Mouse (Mus musculus) naive thymus-derived CD4-positive, alpha-beta T cell, adult 2 months (primary cell): ENCODE measurements around the gene Pmpca.
"Not testable (repeated sequence)": the region's sequence is repeated elsewhere in the genome, so short reads cannot be mapped to it uniquely, and the experiment has no call there.

Source experiments
- DNase-seq: peaks from one replicate; pipeline ENCODE4 v3.0.0-alpha.2; 2011; ENCODE audit warnings: low read depth

Pmpca gene

GRCm38 (mm10) chr2:26368572-26368971, 20.6 kb upstream of the Pmpca start:
- no peak for DNase-seq

- no peak for DNase-seq
Observed at GRCm38 (mm10) chr2:26372396-26372795, 16.7 kb upstream of the Pmpca start.

GRCm38 (mm10) chr2:26380131-26380771, 8.9 kb upstream of the Pmpca start, which contains the start of gene Snapc4:
Gene Snapc4, minus strand, starts transcription at chr2:26380653.
- peak; percentile 87 for DNase-seq

GRCm38 (mm10) chr2:26380871-26381270, 8.3 kb upstream of the Pmpca start:
- not testable (repeated sequence) for DNase-seq

- no peak for DNase-seq
Observed at GRCm38 (mm10) chr2:26387713-26388112, 1.4 kb upstream of the Pmpca start.

- DNase-seq, result no peak
Observed at GRCm38 (mm10) chr2:26388682-26389153, 421 bp upstream of the Pmpca start.

GRCm38 (mm10) chr2:26390954-26391353, 1.8 kb downstream of the Pmpca start:
- DNase-seq, result no peak

GRCm38 (mm10) chr2:26391617-26392016, 2.5 kb downstream of the Pmpca start:
- DNase-seq, result no peak

GRCm38 (mm10) chr2:26398978-26399377, 9.8 kb downstream of the Pmpca start:
- DNase-seq, result no peak

- DNase-seq, result no peak
Observed at GRCm38 (mm10) chr2:26399647-26400046, 10.5 kb downstream of the Pmpca start.

GRCm38 (mm10) chr2:26400296-26400695, 11.2 kb downstream of the Pmpca start:
- DNase-seq, result no peak

GRCm38 (mm10) chr2:26401023-26401422, 11.9 kb downstream of the Pmpca start:
- DNase-seq, result no peak

GRCm38 (mm10) chr2:26402265-26402664, 13.1 kb downstream of the Pmpca start:
- no peak for DNase-seq

- DNase-seq, result no peak
Observed at GRCm38 (mm10) chr2:26403306-26403705, 14.2 kb downstream of the Pmpca start.

- DNase-seq, result peak; percentile 94
Observed at GRCm38 (mm10) chr2:26408515-26409356, 19.6 kb downstream of the Pmpca start, which contains the start of gene Inpp5e. Gene Inpp5e, minus strand, starts transcription at chr2:26409203.

- DNase-seq, result no peak
Observed at GRCm38 (mm10) chr2:26409362-26409761, 20.2 kb downstream of the Pmpca start.

GRCm38 (mm10) chr2:26410091-26410490, 21.0 kb downstream of the Pmpca start:
- no peak for DNase-seq

GRCm38 (mm10) chr2:26410931-26411411, 21.8 kb downstream of the Pmpca start:
- DNase-seq, result no peak

GRCm38 (mm10) chr2:26417066-26417465, 27.9 kb downstream of the Pmpca start:
- DNase-seq, result no peak

GRCm38 (mm10) chr2:26418120-26418519, 29.0 kb downstream of the Pmpca start:
- no peak for DNase-seq

- DNase-seq, result no peak
Observed at GRCm38 (mm10) chr2:26421969-26422368, 32.8 kb downstream of the Pmpca start.

- no peak for DNase-seq
Observed at GRCm38 (mm10) chr2:26423086-26423485, 33.9 kb downstream of the Pmpca start.

- no peak for DNase-seq
Observed at GRCm38 (mm10) chr2:26424541-26424940, 35.4 kb downstream of the Pmpca start.
